Mouse (Mus musculus): ENCODE results near the gene Btbd1. TPM values are rescaled to one million over a fixed set of nuclear protein-coding genes. Genes with fewer than 3 reads are reported as not detected.
A peak's percentile ranks its signal among the peaks of the same experiment; 100 is the strongest.

Gene Btbd1
- polyA plus RNA-seq, 1 experiment from 2014 or later = 52.7 TPM

- no peak for ATAC-seq (replicated peaks; ENCODE audit: low FRiP score)
Observed at GRCm38 (mm10) chr7:81864552-81864951, 35.3 kb upstream of the Btbd1 start.

DNA sequence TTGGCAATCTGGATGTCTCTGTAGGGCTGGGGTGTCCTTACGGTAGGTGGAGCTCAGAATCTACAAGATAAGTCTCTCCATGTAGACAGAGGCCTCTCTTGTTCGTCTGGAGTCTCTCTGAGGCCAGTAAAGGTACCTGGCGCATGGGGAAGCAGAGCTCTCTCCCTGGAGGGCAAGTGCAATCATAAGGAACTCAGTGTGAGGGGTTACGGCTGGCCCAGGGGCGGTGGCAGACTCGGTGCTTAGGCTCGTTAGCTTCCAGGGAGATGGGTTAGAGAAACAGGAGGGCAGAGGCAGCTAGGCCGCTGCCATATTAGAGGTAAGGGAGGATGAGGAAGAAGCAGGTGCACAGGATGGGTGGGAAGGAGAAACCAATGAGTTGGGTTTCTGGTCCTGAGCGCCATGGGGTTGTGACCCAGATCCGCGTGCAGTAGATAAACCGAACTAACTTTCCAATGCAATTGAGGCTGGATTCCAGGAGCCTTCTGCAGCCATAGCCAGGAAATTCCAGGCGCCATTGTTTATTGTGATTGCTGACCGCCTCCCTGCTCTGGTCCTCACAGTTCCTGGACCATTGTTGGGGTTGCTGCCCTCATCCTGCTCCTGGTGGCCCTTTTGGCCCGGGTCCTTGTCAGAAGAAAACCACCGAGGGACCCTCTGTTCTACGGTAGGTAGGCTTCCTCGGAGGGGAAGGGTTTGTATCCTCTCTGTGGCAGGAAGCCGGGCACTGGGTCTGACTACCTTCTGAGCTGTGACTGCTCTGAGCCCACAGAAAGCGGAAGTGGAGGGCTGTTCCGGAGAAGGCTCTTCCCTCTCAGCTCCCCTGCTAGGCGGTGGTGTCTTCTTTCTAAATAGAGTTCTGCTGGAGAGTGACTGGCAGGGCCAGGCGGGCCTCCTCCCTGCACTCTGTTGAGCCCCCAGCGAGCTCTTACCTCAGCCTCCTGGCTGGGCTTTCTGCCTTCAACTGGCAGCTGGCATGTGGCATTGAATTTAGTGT lies 33.7 kb upstream of the Btbd1 start:
- H3K27ac ChIP-seq (ENCODE audit: low read depth, low read length) = no peak overlapping the region
- H3K4me2 ChIP-seq = peak overlapping the region; percentile 33
- no peaks in the 10 kb centered on the region for H3K36me3 ChIP-seq (ENCODE audit: control insufficient read depth, insufficient read depth, low read length)
- H3K27me3 ChIP-seq (replicated peaks; ENCODE audit: control insufficient read depth, insufficient read depth, low read length) = peaks cover 45% of the 10 kb centered on the region
- H3K9me3 ChIP-seq (ENCODE audit: control insufficient read depth, low read length) = no peaks in the 10 kb centered on the region
- peaks cover 13% of the 10 kb centered on the region for H3K4me1 ChIP-seq (replicated peaks; ENCODE audit: control insufficient read depth, insufficient read depth, low read length)
- DNase-seq (ENCODE audit: low spot score) (no peak), ATAC-seq (replicated peaks; ENCODE audit: low FRiP score) (no peak)
- WGBS = 43% methylated on average over 24 of the region's 24 CpGs
- H3K9ac ChIP-seq (ENCODE audit: low read depth, low read length) = no peak overlapping the region
- H3K4me3 ChIP-seq (ENCODE audit: low read depth, low read length) = no peak overlapping the region

More at GRCm38 (mm10) chr7:81864552-81864951, 35.3 kb upstream of the Btbd1 start:
- Histone ChIP-seq H3K4me1 (replicated peaks; ENCODE audit: control insufficient read depth, insufficient read depth, low read length) (peaks cover 3% of the 10 kb centered on the region; the same call in 1 of the 2 replicates), H3K4me3 (ENCODE audit: low read depth, low read length) (no peak overlapping the region), H3K27me3 (replicated peaks; ENCODE audit: control insufficient read depth, insufficient read depth, low read length) (peaks cover 28% of the 10 kb centered on the region), H3K9me3 (ENCODE audit: control insufficient read depth, low read length) (no peaks in the 10 kb centered on the region), H3K27ac (ENCODE audit: low read depth, low read length) (no peak overlapping the region), H3K36me3 (ENCODE audit: control insufficient read depth, insufficient read depth, low read length) (no peaks in the 10 kb centered on the region), H3K4me2 (no peak overlapping the region), H3K9ac (ENCODE audit: low read depth, low read length) (no peak overlapping the region)
- DNase-seq (ENCODE audit: low spot score) = no peak
- 91% methylated on average over 6 of the region's 6 CpGs for WGBS

DNA sequence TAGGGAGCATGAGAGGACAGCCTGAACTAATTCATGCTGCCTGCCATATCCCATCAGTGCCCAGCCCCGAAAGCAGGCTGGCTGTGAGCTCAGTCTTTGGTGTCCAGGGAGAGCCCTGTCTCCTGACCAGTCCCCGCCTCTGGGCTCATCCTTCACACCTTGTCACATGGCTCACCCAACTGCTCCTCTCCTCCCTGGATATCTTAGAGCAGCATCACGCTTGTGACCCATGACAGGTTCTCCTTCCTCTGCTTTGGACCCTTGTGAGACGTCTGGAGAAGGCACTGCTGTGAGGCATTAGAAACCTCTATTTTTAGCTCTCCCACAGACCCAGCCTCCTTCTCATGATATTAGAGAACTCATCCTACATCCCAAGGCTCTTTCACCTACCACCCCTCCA lies 32.7 kb upstream of the Btbd1 start:
- Histone ChIP-seq H3K9ac (ENCODE audit: low read depth, low read length) (no peak overlapping the region), H3K27ac (ENCODE audit: low read depth, low read length) (no peak overlapping the region)

DNA sequence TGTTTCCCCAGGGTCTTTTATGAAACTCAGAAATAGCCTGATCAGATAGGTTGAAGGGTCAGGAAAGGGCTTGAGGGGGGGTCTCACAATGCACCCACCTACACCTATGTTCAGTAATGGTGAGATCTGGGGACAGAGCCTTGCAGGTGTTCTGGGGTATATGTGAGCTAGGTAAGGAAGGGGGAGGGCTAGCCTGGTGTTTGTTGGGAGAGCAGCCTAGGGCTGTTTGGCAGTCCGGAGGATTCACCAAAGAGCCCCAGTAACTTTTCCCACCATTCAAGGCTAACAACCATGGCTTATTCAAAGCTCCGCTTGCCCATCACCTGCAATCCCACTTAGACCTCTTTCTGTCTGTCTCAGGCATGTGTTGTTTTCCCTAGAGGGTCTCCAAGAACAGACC lies 32.2 kb upstream of the Btbd1 start:
- Histone ChIP-seq H3K9me3 (ENCODE audit: control insufficient read depth, low read length) (no peaks in the 10 kb centered on the region), H3K36me3 (ENCODE audit: control insufficient read depth, insufficient read depth, low read length) (no peaks in the 10 kb centered on the region), H3K27me3 (replicated peaks; ENCODE audit: control insufficient read depth, insufficient read depth, low read length) (peaks cover 54% of the 10 kb centered on the region), H3K27ac (ENCODE audit: low read depth, low read length) (no peak overlapping the region), H3K4me2 (peak overlapping the region; percentile 17; the same call in 1 of the 2 replicates), H3K4me3 (ENCODE audit: low read depth, low read length) (no peak overlapping the region), H3K9ac (ENCODE audit: low read depth, low read length) (no peak overlapping the region), H3K4me1 (replicated peaks; ENCODE audit: control insufficient read depth, insufficient read depth, low read length) (peaks cover 13% of the 10 kb centered on the region)
- WGBS = 84% methylated on average over 2 of the region's 2 CpGs
- no peak for ATAC-seq (replicated peaks; ENCODE audit: low FRiP score)
- DNase-seq (ENCODE audit: low spot score) = no peak

More for the DNA sequence above, 32.7 kb upstream of the Btbd1 start:
- Histone ChIP-seq H3K27me3 (replicated peaks; ENCODE audit: control insufficient read depth, insufficient read depth, low read length) (peaks cover 52% of the 10 kb centered on the region), H3K4me1 (replicated peaks; ENCODE audit: control insufficient read depth, insufficient read depth, low read length) (peaks cover 13% of the 10 kb centered on the region), H3K36me3 (ENCODE audit: control insufficient read depth, insufficient read depth, low read length) (no peaks in the 10 kb centered on the region), H3K9me3 (ENCODE audit: control insufficient read depth, low read length) (no peaks in the 10 kb centered on the region), H3K4me2 (no peak overlapping the region; the same call in 1 of the 2 replicates), H3K4me3 (ENCODE audit: low read depth, low read length) (no peak overlapping the region)
- ATAC-seq (replicated peaks; ENCODE audit: low FRiP score) = no peak
- DNase-seq (ENCODE audit: low spot score) = no peak
- 60% methylated on average over 4 of the region's 4 CpGs for WGBS

DNA sequence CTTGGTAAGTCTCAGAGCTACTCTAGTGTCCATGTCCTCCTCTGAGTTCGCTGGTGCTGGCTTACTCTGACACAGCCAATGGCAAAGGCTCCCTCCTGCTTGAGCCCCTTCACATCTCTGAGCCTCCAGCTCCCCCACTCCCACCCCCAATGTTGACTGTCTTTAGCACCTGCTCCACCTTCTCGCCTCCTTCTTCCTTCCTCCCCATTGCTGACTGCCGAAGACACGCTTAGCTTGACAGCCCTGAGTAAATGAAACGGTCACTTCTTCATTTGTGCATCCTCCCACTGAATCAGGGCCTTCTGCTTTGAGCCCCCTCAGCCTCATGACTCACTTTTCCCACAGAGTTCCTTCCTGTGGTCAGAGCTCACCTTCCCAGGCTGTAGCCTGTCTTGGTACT lies 31.8 kb upstream of the Btbd1 start:
- Histone ChIP-seq H3K4me1 (replicated peaks; ENCODE audit: control insufficient read depth, insufficient read depth, low read length) (peaks cover 13% of the 10 kb centered on the region), H3K9me3 (ENCODE audit: control insufficient read depth, low read length) (no peaks in the 10 kb centered on the region), H3K36me3 (ENCODE audit: control insufficient read depth, insufficient read depth, low read length) (no peaks in the 10 kb centered on the region), H3K27ac (ENCODE audit: low read depth, low read length) (no peak overlapping the region), H3K4me3 (ENCODE audit: low read depth, low read length) (no peak overlapping the region), H3K9ac (ENCODE audit: low read depth, low read length) (no peak overlapping the region), H3K27me3 (replicated peaks; ENCODE audit: control insufficient read depth, insufficient read depth, low read length) (peaks cover 54% of the 10 kb centered on the region), H3K4me2 (peak overlapping the region; percentile 96; the same call in 1 of the 2 replicates)
- no peak for ATAC-seq (replicated peaks; ENCODE audit: low FRiP score)
- 51% methylated on average over 5 of the region's 5 CpGs for WGBS
- no peak for DNase-seq (ENCODE audit: low spot score)

DNA sequence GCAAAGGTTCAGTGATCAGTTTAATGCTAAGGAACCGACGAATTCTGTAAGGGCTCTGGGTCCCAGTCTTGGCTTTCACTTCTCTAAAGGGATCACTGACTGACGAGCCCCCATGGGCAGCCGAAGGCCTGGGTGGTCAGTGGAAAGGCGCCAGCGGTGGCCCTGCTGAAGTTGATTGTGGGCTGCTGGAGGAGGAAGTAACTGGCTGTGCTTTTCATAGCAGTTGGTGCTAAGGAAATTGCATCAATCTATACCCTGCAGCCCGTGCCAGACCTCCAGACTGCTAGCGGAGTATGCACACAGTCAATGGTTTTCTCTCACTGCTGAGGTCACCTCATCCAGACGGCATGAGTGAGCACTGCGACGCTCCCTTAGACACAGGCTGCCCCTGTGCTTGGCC lies 30.8 kb upstream of the Btbd1 start:
- ATAC-seq (replicated peaks; ENCODE audit: low FRiP score) (0 out of 2 replicates have a peak, but pooled peaks have one; percentile 29), DNase-seq (ENCODE audit: low spot score) (no peak)

GRCm38 (mm10) chr7:81858968-81859721 lies 29.9 kb upstream of the Btbd1 start, which contains the start of gene Tm6sf1:
Gene Tm6sf1 (plus strand): TSS chr7:81859001.
- H3K4me1 ChIP-seq (replicated peaks; ENCODE audit: control insufficient read depth, insufficient read depth, low read length) = peaks cover 13% of the 10 kb centered on the region
- H3K4me3 ChIP-seq (ENCODE audit: low read depth, low read length) = peak within 1 kb of the TSS; percentile 65
- H3K9me3 ChIP-seq (ENCODE audit: control insufficient read depth, low read length) = no peaks in the 10 kb centered on the region
- peak within 1 kb of the TSS; percentile 64 for H3K9ac ChIP-seq (ENCODE audit: low read depth, low read length)
- ATAC-seq (replicated peaks; ENCODE audit: low FRiP score) (peak; percentile 28; the same call in 1 of the 2 replicates), DNase-seq (ENCODE audit: low spot score) (peak; percentile 62)
- H3K4me2 ChIP-seq = peak within 1 kb of the TSS; percentile 96
- WGBS = 1% methylated on average over 64 of the region's 64 CpGs
- H3K27me3 ChIP-seq (replicated peaks; ENCODE audit: control insufficient read depth, insufficient read depth, low read length) = peaks cover 54% of the 10 kb centered on the region
- peak within 1 kb of the TSS; percentile 43 for H3K27ac ChIP-seq (ENCODE audit: low read depth, low read length)
- no peaks in the 10 kb centered on the region for H3K36me3 ChIP-seq (ENCODE audit: control insufficient read depth, insufficient read depth, low read length)

More for the DNA sequence above, 30.8 kb upstream of the Btbd1 start:
- peak overlapping the region; percentile 96 for H3K4me2 ChIP-seq
- WGBS = 23% methylated on average over 11 of the region's 11 CpGs
- H3K36me3 ChIP-seq (ENCODE audit: control insufficient read depth, insufficient read depth, low read length) = no peaks in the 10 kb centered on the region
- H3K4me3 ChIP-seq (ENCODE audit: low read depth, low read length) = peak overlapping the region; percentile 65
- peaks cover 13% of the 10 kb centered on the region for H3K4me1 ChIP-seq (replicated peaks; ENCODE audit: control insufficient read depth, insufficient read depth, low read length)
- peak overlapping the region; percentile 46 for H3K27ac ChIP-seq (ENCODE audit: low read depth, low read length)
- H3K27me3 ChIP-seq (replicated peaks; ENCODE audit: control insufficient read depth, insufficient read depth, low read length) = peaks cover 54% of the 10 kb centered on the region
- 0 out of 2 replicates have a peak overlapping the region, but pooled peaks have one; percentile 64 for H3K9ac ChIP-seq (ENCODE audit: low read depth, low read length)
- no peaks in the 10 kb centered on the region for H3K9me3 ChIP-seq (ENCODE audit: control insufficient read depth, low read length)

DNA sequence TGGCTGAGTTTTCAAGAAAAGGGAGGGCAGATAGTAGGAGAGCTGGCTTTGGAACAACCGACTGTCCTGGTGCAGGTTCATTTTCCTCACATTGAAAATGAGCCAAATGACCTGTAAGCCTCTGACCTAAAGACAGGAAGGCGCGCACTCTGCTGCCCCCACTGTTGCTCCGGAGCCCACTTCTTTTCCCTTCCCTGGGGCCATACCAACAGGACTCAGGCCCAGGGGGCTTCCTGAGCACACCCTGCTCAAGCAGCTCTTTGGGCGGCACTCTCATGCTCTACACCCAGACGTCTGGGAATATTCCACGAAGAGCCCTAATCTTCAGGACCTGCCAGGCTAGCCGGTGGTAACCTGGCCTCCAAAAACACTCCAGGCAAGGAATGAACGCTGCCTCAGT lies 29.0 kb upstream of the Btbd1 start:
- peaks cover 13% of the 10 kb centered on the region for H3K4me1 ChIP-seq (replicated peaks; ENCODE audit: control insufficient read depth, insufficient read depth, low read length)
- no peak overlapping the region for H3K9ac ChIP-seq (ENCODE audit: low read depth, low read length)
- no peaks in the 10 kb centered on the region for H3K9me3 ChIP-seq (ENCODE audit: control insufficient read depth, low read length)
- peak overlapping the region; percentile 65; the same call in 1 of the 2 replicates for H3K4me3 ChIP-seq (ENCODE audit: low read depth, low read length)
- WGBS = 11% methylated on average over 9 of the region's 9 CpGs
- H3K4me2 ChIP-seq = peak overlapping the region; percentile 96
- peaks cover 54% of the 10 kb centered on the region for H3K27me3 ChIP-seq (replicated peaks; ENCODE audit: control insufficient read depth, insufficient read depth, low read length)
- no peaks in the 10 kb centered on the region for H3K36me3 ChIP-seq (ENCODE audit: control insufficient read depth, insufficient read depth, low read length)
- no peak for DNase-seq (ENCODE audit: low spot score)
- no peak for ATAC-seq (replicated peaks; ENCODE audit: low FRiP score)
- H3K27ac ChIP-seq (ENCODE audit: low read depth, low read length) = no peak overlapping the region
